Mouse (Mus musculus) heart, adult 2 months (tissue): ENCODE results near the gene Spag16.

Experiments used
- CTCF ChIP-seq: fragments of 200-600 bp; IDR thresholded peaks from 2 replicates; pipeline ENCODE4 v1.8.1; 2022; ENCODE audit warnings: antibody characterized with exemption, mild to moderate bottlenecking, moderate library complexity
- POLR2A ChIP-seq: fragments of 200-500 bp; IDR thresholded peaks from 2 replicates; pipeline ENCODE4 v1.6.1; 2011; ENCODE audit warnings: mild to moderate bottlenecking, low read depth, low read length, control low read depth; ENCODE audit not compliant: insufficient read depth

DNA sequence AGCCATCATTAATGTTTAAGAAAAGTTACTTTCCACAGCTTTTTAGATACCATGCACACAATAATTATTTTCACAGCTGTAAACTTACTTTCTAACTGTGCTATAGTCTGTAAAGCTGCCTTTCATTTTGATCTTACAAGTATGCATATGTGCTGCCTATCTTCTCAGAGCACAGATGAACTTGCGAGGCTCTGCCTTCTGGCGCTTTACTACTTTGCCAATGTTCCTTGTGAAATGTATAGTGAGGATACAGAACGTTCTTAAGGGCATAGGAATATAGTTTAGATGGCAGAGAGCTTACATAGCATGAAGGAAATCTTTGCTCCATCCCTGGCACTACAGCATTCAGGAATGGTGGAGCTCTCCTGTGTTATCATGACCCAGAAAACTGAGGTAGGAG is 210.6 kb downstream of the Spag16 start:
- no peak for TF ChIP-seq CTCF
- TF ChIP-seq POLR2A: no peak
